Mouse (Mus musculus): Measurements from ENCODE around the gene Med27.
A peak's percentile ranks its signal among the peaks of the same experiment; 100 is the strongest.

Med27 gene

DNA sequence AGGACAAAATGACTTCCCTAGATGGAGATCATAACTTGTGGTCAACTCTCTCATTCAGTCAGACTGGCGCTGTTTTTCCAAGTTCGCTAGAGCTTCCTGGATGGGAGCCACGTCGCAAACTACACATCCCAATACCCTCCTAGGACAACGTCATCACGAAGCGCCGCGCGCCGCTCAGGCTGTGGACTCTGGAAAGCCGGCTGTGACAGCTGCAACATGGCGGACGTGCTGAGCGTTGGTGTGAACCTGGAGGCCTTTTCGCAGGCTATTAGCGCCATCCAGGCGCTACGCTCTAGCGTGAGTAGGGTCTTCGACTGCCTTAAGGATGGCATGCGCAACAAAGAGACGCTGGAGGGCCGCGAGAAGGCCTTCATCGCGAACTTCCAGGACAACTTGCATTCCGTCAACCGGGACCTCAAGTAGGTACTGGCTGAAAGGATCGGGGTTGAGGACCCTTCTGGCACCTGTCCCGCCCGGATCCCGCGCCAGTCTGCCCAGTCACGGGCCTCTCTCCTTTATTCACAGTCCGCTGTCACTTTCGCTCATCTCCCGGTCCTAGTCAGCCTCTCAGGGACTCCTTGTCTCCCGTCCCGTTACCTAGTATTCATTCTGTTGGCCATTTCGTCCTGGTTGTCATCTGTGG lies at the start of gene Med27:
Med27 (plus strand) TSS at position 191 of the 643 bp plus-strand sequence.
- DNase-seq: peak; percentile 92

DNA sequence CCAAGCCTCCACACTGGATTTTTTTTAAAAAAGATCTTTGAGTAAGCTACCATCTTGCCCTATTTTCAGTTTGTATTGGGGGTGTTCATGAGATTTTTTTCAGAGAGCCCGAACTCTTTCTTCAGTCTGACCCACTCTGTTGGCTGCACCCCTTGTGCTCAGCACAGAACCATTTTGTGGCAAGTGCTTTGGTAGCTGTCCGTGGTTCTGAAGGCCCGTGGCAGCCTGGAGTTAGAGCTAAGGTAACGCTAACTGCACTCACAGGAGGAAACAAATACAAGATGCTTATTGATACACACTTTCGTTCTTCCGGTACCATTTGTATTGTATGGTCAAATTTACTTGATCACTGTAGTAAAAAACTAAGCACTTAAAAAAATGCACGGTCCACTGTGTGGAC lies 36.7 kb upstream of the Med27 start:
- DNase-seq: no peak

DNA sequence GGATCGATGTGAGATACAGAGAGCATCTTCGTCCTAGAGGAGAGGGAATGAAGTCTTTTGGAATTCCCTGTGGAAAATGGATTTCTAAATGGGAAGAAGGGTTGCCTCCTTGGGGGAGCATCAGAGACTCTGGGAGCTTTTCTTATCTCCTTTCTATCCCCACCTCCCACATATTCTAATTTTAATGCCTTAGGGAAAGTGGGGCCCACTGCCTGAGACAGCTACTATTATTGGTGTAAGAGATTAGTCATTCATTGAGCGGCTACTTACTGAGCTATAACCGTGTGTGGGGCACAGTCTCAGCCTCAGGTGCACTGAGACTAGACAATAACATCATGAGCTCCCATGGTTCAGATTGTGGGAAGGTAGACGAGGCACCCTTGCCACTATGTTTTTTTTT lies 34.6 kb upstream of the Med27 start:
- DNase-seq: no peak

DNA sequence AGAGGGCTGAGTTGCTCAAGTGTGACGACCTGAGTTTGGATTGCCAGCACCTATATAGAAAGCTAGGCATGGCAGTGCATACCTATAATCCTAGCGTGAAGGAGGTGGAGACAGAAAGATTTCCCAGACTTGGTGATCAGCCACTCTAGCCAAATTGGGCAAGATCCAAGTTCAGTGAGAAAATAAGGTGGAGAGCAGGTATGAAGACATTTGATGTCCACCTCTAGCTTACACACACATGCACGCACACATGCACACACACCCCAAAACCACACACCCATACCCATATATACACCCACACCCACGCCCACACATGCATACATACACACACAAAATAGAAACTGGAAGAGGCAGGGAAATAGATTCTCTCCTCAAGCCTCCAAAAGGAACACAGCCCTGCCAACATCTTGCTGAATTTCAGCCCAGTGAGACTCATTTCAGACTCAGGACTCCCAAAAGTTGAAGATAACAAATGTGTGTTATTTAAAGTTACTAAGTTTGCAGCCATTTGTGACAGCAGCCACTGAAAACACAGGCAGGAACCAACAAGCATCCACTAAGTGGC lies 28.6 kb upstream of the Med27 start:
- DNase-seq: no peak

DNA sequence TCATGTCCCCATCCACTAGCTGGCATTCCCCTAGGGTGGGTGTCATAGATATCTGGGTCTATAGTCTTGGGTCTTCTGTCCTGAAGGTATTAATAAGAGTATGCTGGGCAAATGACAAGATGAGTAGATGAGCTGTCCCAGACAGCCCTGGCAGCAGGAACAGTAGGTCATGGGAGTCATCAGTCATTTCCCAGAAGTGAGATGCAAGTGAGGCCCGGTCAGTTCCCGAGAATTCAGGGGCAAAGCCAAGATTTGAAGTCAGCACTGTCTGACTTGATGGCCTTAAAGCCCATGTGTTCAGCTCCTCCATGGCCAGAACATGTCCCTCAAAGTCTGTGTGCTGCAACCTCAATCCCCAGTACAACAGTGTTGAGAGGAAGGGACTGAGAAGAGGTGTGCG lies 28.0 kb upstream of the Med27 start:
- no peak for DNase-seq

DNA sequence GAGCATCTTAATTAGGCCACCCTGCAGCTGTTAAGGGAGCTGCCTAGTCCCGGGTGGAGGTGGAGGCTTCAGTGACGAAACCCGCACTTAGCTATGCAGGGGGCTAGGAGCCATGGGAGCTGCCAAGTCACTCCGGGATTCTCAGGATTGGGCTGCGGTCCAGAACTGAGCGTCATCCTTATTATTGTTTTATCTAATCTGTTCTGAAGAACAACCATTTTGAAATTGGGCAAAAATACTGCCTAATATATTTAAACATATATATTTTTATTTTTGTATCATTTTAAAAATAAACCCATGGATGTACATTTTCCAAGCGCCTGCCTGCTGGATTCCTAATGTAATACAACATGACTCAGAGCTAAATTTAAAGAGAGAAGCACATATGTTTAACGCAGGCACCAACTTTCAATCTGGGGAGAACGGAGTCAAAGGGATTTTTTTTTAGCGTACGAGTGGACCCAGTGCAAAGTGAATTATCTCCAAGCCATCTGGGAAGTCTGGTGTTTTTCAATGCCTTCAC lies 26.3 kb upstream of the Med27 start:
- no peak for DNase-seq

DNA sequence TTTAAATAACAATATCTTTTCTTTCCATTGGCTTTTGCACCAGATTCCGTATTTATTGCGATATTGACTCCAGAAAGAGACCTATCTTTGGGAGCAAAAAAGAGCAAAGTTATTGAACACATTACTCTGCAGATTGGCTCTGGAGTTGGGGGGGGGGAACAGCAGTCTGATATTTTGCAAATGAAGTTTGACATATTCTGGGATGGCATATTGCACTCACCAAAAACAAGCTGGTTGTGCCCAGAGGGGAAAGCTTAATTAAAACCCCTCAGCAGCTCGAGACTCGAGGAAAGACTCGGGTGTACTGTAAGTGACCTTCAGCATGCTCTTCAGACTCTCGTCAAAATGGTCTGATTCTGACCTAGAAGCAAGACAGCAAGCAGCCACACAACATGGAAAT lies 25.8 kb upstream of the Med27 start:
- no peak for DNase-seq

DNA sequence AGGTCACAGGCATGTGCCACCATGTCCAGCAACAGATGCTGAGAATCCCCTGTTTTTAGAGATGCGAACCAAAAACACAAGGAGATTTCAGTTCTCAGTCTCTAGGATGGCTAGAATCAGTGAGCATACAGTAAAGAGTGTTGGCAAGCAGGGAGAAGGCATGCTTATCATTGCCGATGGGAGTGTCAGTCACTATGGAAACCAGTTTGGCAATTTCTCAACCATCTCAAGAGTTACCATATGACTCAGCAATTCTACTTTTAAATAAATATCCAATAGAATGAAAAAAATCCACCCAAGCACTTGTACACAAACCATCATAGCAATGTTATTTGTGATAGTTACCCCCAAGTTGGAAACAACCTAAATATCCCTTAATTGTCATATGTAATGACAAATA lies 22.2 kb upstream of the Med27 start:
- DNase-seq: no peak

DNA sequence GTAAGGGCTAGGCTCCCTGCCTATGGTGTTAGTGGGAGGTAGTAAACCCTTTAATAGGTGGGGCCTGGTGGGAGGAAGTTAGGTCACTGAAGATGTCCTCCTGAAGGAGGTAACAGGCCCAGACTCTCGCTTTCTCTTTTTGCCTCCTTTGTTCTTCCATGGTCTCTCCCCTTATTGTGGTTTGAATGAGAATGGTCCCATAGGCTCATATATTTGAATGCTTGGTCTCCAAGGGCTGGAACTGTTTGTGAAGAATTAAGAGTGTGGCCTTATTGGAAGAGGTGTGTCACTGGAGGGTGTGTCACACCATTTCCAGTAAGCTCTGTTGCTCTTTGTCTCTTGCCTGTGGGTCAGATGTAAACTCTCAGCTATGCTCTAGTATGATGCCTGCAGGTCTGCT lies 16.1 kb upstream of the Med27 start:
- no peak for DNase-seq

DNA sequence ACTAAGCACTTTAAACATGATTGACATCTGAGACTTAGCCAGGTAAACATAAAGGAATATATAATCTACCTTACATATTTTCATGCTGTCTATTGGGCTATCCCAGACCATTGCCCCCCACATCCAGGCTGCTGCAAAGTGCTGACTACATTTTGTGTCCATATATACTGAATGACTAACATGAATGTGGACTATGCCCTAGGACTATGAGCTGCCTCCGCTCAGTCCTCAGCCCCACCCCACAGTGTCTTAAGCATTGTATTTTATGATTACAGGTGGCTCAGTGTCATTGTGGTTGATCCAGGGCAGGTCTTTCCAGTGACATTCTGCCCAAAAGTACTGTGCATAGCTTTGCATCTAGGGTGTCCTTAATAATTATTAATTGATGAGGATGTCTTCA lies 8.2 kb upstream of the Med27 start:
- DNase-seq: no peak

DNA sequence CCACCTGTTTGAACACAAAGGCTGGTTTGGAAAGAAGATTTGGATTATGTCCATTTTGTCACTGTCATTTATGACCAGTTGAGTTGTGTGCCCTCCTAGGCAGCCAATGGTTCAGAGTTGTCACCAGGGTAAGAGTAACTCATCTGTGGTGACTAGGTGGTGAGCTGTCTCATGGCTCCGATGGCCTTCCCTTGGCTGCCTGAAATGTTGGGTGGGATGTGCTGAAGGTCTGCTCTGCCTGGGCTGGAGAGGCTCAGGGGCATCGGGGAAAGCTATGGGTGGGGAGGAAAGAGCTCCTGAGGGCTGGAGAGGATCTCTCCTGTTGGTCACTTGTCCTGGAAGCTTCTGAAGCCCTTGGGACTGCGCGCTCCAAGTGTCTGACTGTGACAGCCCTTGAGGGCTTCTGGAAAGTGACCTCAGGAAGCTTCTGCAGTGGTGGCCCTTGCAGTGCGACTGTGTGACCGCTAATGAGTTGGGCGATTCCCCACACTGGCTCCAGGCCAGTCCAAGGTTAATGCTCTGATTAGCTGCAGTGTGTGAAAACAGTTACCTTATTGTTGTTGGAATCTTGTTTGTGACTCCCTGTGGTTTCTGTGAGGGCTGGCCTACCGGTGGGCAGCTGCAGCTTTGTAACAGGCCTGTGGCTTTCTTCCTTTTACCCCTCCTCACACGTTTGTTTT lies 12.2 kb downstream of the Med27 start:
- DNase-seq: no peak

DNA sequence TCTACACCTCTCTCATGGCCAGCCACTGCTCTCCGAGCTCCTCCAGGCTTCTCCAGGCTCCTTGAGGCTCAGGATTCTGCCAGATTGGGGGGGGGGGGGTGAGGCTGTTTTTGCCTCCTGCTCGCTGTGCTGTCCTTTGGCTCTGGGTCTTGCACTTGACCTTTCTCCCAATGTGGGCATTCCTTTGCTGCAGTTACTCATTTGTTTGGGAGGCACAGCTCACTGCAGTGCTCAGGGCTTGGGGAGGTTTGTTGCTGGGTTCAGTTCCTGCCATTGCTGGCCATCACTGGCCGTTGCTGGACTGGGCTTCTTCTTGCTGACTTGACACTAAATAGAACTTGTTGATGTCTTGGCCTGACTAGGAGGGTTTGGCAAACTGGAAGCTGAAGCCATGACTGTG lies 14.3 kb downstream of the Med27 start:
- no peak for DNase-seq

DNA sequence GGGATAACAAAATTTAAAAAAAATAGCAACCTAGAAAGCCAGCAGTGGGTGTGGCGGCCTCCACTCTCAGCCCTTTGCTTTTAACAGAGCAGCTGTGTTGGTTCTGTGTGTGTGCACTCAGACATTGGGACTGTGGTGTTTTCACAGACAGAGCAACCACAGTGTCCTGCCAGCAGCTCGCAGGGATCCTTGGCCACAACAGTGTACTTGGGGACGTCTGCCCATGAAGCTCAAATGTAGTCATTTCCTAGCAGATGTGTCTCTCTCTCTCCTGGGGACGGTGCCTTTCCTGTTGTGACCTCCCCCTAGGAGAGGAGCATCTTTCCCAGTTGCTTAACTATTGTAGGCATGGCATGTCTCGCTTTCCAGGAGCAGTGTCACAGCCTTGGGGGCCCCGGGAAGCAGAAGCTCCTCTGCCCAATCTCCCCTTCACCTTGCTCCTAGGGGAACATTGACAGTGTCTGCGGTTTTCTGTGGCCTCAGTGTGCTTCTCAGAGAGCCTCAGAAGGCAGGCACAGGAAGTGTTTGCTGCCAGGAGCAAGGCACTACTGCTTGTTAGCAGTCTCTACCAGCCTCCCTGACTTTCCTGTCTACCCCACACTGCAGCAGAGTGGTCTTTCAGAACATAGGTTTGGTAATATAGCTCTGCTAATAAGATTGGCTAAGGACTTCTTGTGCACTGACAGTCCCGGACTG lies 18.5 kb downstream of the Med27 start:
- peak; percentile 43 for DNase-seq

DNA sequence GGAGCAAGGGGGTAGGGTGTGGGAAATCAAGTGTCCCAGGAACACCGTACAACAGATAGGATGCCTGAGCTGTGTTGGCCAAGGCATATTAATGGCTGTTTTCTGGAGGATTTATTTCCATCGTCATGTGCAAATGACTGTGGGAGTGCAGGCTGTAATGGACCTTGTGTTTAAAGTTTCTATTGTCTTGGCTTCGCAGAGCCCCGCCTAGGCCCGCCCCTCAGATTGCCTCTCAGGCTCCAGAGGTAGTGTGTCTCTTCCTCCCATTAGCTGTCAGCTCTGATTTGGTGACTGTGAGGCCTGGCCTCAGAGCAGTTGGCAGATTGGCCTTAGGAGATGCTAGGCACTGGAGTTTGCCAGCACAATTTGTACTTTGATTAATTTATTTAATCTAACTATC lies 22.1 kb downstream of the Med27 start:
- DNase-seq: no peak

DNA sequence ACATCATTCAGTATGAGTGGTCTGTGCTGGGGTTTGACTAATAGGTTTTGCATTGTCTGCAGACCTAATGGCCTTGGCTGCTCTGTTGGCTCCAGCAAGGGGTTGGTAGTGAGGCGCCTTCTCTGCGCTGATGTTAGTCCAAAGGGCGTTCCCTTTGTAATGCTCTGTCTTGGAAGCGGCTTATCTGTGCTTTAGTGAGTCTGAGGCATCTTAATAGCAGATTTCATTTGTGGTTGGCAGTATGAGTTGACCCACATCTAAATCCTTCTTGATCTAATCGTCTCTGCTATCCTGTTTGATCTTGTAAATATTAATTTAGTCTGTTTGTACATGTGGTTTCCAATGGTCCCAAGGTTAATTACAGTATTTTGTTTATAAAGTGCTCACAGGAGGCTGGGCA lies 25.6 kb downstream of the Med27 start:
- no peak for DNase-seq

DNA sequence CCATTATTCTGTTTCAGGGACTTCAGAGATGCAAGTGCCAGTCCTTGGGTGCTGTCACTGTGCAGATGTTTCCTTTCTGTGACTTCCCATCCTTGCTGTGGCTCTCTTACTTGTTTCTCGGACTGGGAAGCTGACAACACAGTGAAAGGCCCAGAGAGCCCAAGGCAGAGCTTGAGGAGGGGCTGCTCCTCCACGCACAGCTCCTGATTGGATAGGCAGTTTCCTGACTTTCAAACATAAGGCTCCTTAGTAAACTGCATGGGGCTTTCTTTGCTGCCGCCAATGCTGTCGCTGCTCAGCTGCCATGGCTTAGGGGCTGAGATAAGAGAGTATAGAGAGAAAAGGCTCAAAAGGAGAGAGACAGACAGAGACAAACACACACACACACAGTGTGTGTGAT lies 35.1 kb downstream of the Med27 start:
- no peak for DNase-seq

DNA sequence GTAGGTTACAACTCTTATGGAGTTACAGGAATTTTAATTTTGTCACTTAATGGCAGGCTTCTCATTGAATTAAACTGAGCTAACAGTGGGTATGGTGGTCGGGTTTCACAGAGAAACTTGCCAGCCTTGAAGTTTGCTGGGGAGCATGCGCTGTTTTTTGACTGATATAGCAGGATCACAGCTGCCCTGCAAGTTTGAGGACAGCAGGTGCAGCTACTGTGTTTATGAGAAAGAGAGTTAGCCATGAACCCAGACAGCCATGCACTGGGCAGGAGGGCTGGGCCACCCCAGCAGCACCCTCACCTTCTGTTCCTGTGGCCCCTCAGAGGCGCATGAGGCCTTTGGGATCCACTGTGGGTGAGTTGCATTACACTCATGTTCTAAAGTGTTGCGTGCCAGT lies 36.0 kb downstream of the Med27 start:
- no peak for DNase-seq

DNA sequence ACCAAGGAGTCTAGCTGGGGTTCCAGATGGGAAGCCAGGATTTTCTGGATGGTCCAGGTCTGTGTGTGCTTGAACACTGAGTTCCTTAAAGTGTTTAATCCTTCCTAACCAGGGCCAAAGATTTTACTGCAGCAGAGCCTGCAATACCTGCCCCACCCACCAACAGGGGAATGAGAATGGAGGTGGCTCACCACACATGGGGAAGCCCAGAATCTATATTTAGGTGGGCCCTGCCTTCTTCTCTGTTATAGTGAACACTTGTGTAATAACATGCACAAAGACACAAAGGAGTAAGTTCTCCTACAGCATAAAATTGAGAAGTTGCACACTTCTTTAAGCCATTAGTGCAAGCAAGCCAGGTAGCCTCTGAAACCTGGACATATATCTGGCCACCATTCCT lies 36.5 kb downstream of the Med27 start:
- DNase-seq: no peak

DNA sequence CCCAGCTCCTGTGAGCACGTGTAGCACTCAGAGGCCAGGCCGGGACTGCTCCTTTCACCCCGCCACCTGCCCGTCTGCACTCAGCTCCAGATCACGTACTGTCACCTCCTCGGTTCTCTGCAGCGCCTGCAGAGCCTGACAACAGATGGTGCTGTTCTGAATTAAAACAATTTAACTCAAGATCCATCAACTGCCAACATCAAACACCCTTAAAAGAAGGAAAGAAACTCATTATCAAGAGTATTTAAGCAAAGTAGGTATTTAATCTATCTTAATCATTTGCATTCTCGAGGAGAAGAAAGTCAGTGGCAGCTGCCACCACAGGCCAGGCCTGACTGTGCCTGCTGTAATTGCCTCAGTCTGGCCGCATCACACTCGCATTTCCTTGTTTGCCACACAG lies 38.8 kb downstream of the Med27 start:
- no peak for DNase-seq

DNA sequence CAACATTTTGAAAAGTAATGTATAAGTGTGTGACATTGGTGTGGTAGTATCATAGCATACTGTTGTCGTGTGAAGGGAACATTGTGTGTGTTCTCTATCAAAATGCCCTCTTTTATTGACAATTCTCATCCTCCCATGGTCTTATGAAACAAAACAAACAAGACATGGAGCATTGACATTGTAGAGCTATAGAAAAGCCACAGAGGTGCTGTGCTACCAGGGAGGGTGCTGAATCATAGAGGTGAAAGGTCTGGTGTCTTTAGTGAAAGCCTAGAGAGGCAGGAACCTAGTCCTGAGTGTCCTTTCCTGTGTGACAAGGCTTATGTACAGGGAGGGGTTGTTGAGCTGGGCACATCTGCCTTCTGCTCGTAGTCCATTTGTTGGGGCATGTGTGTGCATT lies 40.6 kb downstream of the Med27 start:
- no peak for DNase-seq

DNA sequence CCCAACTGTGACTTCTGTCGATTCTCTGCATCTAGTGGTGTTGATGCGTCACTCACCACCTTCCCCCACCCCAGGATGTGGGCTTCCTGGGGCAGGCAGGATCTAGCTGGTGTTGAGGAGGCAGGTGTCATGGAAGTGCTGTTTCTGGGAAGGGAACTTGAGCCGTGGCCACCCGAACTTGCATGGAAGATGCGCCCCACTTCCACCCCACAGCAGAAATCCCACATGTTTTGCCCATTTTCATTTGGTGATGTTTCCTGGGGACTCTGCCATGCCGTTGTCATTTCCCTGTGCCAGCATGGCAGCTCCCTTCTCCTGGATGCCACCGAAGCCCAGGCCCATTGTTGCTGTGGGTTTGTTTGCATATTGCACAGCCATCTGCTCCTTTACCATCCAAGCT lies 42.3 kb downstream of the Med27 start:
- peak; percentile 30 for DNase-seq

DNA sequence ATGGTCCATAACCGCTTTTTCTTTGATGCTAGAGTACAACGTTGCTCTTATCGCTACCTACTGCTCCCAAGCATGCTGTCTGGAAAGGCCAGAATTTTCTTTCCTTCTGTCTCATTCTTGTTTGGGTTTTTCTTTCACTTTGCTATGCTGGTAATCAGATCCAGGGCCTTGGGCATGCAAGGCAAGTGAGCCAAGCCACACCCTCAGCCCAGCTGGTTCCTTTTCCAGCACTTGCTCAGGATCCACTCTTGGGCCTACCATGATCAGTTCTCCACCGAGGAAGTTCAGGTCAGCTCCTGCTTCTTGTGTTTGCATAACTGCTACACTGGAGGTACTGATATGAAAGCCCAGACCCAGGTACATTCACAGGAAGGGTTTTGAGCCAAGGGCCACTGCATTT lies 44.5 kb downstream of the Med27 start:
- no peak for DNase-seq

DNA sequence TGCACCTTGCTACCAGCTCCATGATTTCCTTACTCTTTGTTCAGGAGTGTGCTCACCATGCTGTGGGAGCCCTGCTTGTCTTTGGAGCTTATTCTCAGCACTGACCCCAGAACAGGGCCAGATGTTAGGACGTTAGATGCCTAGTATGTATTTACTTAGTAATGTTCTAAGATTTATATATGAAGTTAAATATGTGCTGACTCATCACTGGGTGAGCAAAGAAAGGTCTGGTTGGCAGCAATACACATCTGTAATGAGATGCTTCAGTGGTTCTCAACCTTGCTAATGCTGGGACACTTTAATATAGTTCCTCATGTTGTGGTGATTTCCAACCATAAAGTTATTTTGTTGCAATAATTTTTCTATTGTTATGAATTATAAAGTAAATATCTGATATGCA lies 45.4 kb downstream of the Med27 start:
- no peak for DNase-seq

DNA sequence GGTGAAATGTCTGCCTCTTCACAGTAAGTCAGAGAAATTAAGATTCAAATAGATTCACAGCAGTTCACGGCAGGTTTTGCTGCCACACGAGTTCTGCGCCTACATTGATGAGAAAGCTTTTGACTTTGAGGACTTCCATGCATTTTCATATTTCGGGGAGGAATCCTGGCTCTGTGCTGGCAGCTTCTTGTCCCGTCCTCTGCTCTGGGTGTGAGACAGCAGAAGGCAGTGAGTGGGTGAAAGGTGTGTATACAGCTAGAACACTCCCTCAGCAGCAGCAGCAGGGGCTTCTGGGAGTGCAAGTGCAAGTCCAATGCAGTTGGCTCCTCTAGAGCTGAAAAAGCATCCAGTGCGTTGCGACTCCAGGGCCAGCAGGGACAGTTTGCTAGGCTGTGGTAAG lies 53.6 kb downstream of the Med27 start:
- no peak for DNase-seq

Measured in thymus, postnatal 25 days (tissue).